Mouse (Mus musculus): ENCODE measurements around the gene Utp11.
"Not testable (repeated sequence)": the region's sequence is repeated elsewhere in the genome, so short reads cannot be mapped to it uniquely, and the experiment has no call there.

Utp11 gene

GRCm38 (mm10) chr4:124693135-124693894, at the start of gene Utp11:
TSS of gene Utp11 (minus strand) at chr4:124693600.
- DNase-seq, result peak; percentile 97

GRCm38 (mm10) chr4:124742839-124743238, 49.4 kb upstream of the Utp11 start:
- DNase-seq, result peak; percentile 90

GRCm38 (mm10) chr4:124741376-124742343, 48.3 kb upstream of the Utp11 start, which contains the start of gene Inpp5b:
TSS of gene Inpp5b (plus strand) at chr4:124741850.
- DNase-seq, result peak; percentile 89

GRCm38 (mm10) chr4:124738783-124739182, 45.4 kb upstream of the Utp11 start:
- DNase-seq, result no peak

- DNase-seq, result no peak
Measured at GRCm38 (mm10) chr4:124738013-124738412, 44.6 kb upstream of the Utp11 start.

GRCm38 (mm10) chr4:124737486-124737885, 44.1 kb upstream of the Utp11 start:
- peak; percentile 40 for DNase-seq

- no peak for DNase-seq
Measured at GRCm38 (mm10) chr4:124736952-124737351, 43.6 kb upstream of the Utp11 start.

GRCm38 (mm10) chr4:124726121-124726520, 32.7 kb upstream of the Utp11 start:
- DNase-seq, result no peak

GRCm38 (mm10) chr4:124719101-124719500, 25.7 kb upstream of the Utp11 start:
- no peak for DNase-seq

GRCm38 (mm10) chr4:124714545-124715481, 21.4 kb upstream of the Utp11 start, which contains the start of gene Sf3a3:
TSS of gene Sf3a3 (plus strand) at chr4:124714776.
- DNase-seq, result peak; percentile 97

GRCm38 (mm10) chr4:124713850-124714249, 20.4 kb upstream of the Utp11 start:
- DNase-seq, result not testable (repeated sequence)

- no peak for DNase-seq
Measured at GRCm38 (mm10) chr4:124712618-124713017, 19.2 kb upstream of the Utp11 start.

- peak; percentile 76 for DNase-seq
Measured at GRCm38 (mm10) chr4:124710776-124711291, 17.4 kb upstream of the Utp11 start.

- peak; percentile 50 for DNase-seq
Measured at GRCm38 (mm10) chr4:124709961-124710446, 16.6 kb upstream of the Utp11 start.

- peak; percentile 90 for DNase-seq
Measured at GRCm38 (mm10) chr4:124708518-124709477, 15.4 kb upstream of the Utp11 start.

- not testable (repeated sequence) for DNase-seq
Measured at GRCm38 (mm10) chr4:124708200-124708517, 14.8 kb upstream of the Utp11 start.

GRCm38 (mm10) chr4:124707381-124708199, 14.2 kb upstream of the Utp11 start:
- DNase-seq, result not testable (repeated sequence)

GRCm38 (mm10) chr4:124705661-124706269, 12.4 kb upstream of the Utp11 start:
- DNase-seq, result no peak

GRCm38 (mm10) chr4:124704797-124705474, 11.5 kb upstream of the Utp11 start:
- DNase-seq, result peak; percentile 60

All from kidney, adult 9 months (tissue).